Mouse (Mus musculus) liver, adult 2 months (tissue): ENCODE measurements around the gene Emilin3. TPM values are rescaled to one million over a fixed set of nuclear protein-coding genes. Genes with fewer than 3 reads are reported as not detected.

Experiments used
- DNase-seq: peaks from one replicate; pipeline ENCODE4 v3.0.0-alpha.2; 2011; ENCODE audit warnings: low read depth, low spot score; ENCODE audit errors: extremely low read depth
- H3K27ac ChIP-seq: fragments of 200-500 bp; replicated peaks from 2 replicates; pipeline ENCODE4 v1.5.1; 2012; ENCODE audit warnings: low read depth, mild to moderate bottlenecking, control low read depth, inconsistent platforms, low read length; ENCODE audit not compliant: insufficient read depth
- H3K27me3 ChIP-seq: fragments of 200-500 bp; 2 replicates; pipeline ENCODE4 v1.6.1; 2012; ENCODE audit warnings: mild to moderate bottlenecking, moderate library complexity, low read length, inconsistent platforms; ENCODE audit not compliant: control insufficient read depth, insufficient read depth
- H3K36me3 ChIP-seq: fragments of 200-500 bp; 2 replicates; pipeline ENCODE4 v1.6.1; 2012; ENCODE audit warnings: low read length, inconsistent platforms; ENCODE audit not compliant: control insufficient read depth, insufficient read depth
- H3K4me1 ChIP-seq: fragments of 200-500 bp; 2 replicates; pipeline ENCODE4 v1.6.1; 2011; ENCODE audit warnings: low read length; ENCODE audit not compliant: control insufficient read depth, insufficient read depth
- H3K4me3 ChIP-seq: fragments of 200-500 bp; 2 replicates; pipeline ENCODE4 v1.5.1; 2011; ENCODE audit warnings: low read depth, mild to moderate bottlenecking, control low read depth, low read length, moderate library complexity; ENCODE audit not compliant: insufficient read depth
- H3K79me2 ChIP-seq: fragments of 200-500 bp; 2 replicates; pipeline ENCODE4 v1.6.1; 2012; ENCODE audit warnings: inconsistent platforms, mild to moderate bottlenecking, low read length, moderate library complexity; ENCODE audit not compliant: control insufficient read depth, insufficient read depth
- H3K9ac ChIP-seq: fragments of 200-500 bp; 2 replicates; pipeline ENCODE4 v1.6.1; 2012; ENCODE audit warnings: low read depth, mild to moderate bottlenecking, control low read depth, inconsistent platforms, low read length
- CTCF ChIP-seq: fragments of 200-500 bp; IDR thresholded peaks from 2 replicates; pipeline ENCODE4 v1.5.1; 2011; ENCODE audit warnings: low read depth, low read length, control low read depth
- POLR2A ChIP-seq: fragments of 200-500 bp; IDR thresholded peaks from 2 replicates; pipeline ENCODE4 v1.6.1; 2011; ENCODE audit warnings: low read length, control low read depth; ENCODE audit not compliant: insufficient read depth; ENCODE audit errors: extremely low read depth
- WGBS: fragments of 180-500 bp; shearing (Covaris S2); methylation state at CpG from one replicate; pipeline ENCODE4 v1.1.7; 2018; 5-methylcytosine and 5-hydroxymethylcytosine counted together
- polyA plus RNA-seq: library from polyadenylated mRNA; depleted of rRNA; stranded (reverse); fragments of >200 nt; gene quantifications from 2 replicates; pipeline ENCODE4 v1.2.3, GENCODE M21; 2012
- total RNA-seq: library from RNA; depleted of rRNA; stranded (reverse); fragments of >200 nt; gene quantifications from 2 replicates; pipeline ENCODE4 v1.2.3, GENCODE M21; 2014

Emilin3 gene
- total and polyA plus RNA-seq, 2 experiments: not detected

DNA sequence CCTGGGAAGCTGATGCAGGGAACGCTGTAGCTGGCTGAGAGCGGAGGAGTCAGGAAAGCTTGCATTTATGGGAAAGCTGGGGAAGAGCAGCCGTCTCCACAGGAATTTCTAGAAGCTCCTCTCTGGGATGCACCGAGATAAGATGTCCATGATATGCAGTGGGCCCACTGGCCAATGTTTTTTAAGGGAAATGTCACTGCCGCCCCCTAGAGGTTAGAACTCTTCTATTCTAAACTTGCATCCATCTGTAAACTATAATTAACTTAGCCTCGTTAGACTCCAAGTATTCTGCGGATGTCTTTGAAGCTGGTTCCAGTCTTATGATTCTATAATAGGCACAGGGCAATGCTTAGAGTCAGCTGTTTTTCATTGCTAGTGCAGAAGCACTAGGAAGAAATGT lies 43.2 kb upstream of the Emilin3 start:
- H3K36me3 ChIP-seq: peaks cover 24% of the 10 kb centered on the region
- no peak overlapping the region for H3K27ac ChIP-seq
- H3K4me3 ChIP-seq: no peak overlapping the region
- no peak for DNase-seq
- H3K27me3 ChIP-seq: no peaks in the 10 kb centered on the region
- no peak for TF ChIP-seq CTCF
- TF ChIP-seq POLR2A: no peak
- 88% methylated on average over 7 of the region's 7 CpGs for WGBS
- no peaks in the 10 kb centered on the region for H3K79me2 ChIP-seq
- no peak overlapping the region for H3K9ac ChIP-seq
- H3K4me1 ChIP-seq: no peaks in the 10 kb centered on the region

DNA sequence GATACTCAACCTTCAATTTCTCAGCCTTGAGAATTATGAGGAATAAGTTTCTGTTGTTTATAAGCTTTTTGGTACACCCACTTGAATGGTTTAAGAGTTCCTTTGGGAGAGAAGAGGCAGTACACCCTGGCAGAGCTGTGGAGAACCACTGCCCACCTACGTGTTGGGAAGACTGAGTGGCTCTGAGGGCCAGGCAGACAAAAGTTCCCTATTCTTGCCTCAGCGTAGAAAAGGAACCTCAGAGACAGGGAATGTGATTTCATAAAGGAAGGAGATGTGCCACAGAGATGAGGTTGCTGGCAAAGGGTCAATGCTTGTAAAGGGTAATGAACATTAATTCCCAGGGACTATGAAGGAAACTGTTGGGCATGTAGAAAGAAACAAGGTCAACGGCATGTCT lies 42.4 kb upstream of the Emilin3 start:
- H3K79me2 ChIP-seq: no peaks in the 10 kb centered on the region
- H3K27me3 ChIP-seq: no peaks in the 10 kb centered on the region
- no peak overlapping the region for H3K4me3 ChIP-seq
- 84% methylated on average over 3 of the region's 3 CpGs for WGBS
- no peak overlapping the region for H3K27ac ChIP-seq
- no peak for TF ChIP-seq CTCF
- TF ChIP-seq POLR2A: no peak
- H3K4me1 ChIP-seq: no peaks in the 10 kb centered on the region
- no peak for DNase-seq
- no peak overlapping the region for H3K9ac ChIP-seq
- peaks cover 24% of the 10 kb centered on the region for H3K36me3 ChIP-seq

DNA sequence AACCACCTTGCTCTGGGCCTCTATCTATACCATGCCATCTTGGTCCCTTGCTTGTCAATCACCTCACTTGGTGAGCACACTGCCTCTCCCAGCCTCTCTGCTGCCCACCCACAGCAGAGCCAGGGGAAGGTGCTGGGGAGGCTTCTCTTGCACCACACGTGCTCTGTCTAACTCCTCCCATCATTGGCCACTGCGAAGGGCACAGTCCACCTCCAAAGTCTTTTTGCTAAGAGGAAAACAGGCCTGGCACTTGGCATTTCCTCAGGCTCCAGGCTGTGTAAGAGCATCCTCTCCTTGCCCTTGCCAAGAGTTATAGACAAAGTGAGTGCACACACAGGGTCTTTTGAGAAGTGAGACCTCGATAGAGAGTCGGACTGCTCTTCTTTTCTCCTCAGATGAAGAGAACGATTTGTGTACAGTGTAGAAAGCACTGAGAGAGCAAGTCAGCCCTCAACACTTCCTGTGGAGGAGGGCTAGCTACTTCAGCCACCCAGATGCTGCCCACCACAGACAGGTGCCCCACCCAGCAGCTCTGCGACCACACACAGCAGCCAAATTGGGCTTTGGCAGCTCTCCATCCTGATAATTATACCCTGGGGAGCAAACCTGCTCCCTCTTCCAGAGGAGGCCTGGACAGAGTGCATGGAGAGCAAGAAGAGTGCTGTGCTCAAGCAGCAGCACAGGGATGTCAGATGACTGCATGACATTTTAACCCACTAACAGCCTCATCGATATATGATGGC lies 41.2 kb upstream of the Emilin3 start:
- no peak overlapping the region for H3K9ac ChIP-seq
- no peaks in the 10 kb centered on the region for H3K27me3 ChIP-seq
- no peaks in the 10 kb centered on the region for H3K79me2 ChIP-seq
- no peak for DNase-seq
- no peak for TF ChIP-seq POLR2A
- no peak for TF ChIP-seq CTCF
- H3K4me3 ChIP-seq: no peak overlapping the region
- no peak overlapping the region for H3K27ac ChIP-seq
- peaks cover 24% of the 10 kb centered on the region; the same call in 1 of the 2 replicates for H3K36me3 ChIP-seq
- 84% methylated on average over 7 of the region's 7 CpGs for WGBS
- H3K4me1 ChIP-seq: no peaks in the 10 kb centered on the region

DNA sequence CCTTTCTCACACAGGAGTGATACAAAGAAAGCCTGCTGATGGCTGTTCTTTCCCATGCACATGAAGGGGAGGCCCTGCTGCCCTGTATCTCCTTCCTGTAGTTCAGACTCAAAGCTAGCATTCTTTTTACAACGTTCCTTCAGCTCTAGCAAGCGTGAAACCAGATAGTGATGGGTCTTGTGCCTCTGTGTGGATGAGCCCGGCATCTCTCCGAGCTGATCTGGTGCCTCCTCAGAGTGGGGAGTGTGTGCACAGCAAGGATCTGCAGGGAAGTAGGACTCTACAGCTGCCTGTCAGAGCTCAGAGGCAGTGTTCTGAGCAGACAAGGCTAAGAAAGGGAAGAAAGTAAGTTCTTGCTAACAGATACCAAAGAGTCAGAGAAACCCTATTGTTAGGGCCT lies 39.5 kb upstream of the Emilin3 start:
- peaks cover 27% of the 10 kb centered on the region; the same call in 1 of the 2 replicates for H3K36me3 ChIP-seq
- 87% methylated on average over 4 of the region's 4 CpGs for WGBS
- TF ChIP-seq POLR2A (no peak), CTCF (no peak)
- no peaks in the 10 kb centered on the region for H3K4me1 ChIP-seq
- H3K9ac ChIP-seq: no peak overlapping the region
- no peak overlapping the region for H3K27ac ChIP-seq
- no peaks in the 10 kb centered on the region for H3K79me2 ChIP-seq
- no peaks in the 10 kb centered on the region for H3K27me3 ChIP-seq
- DNase-seq: no peak
- H3K4me3 ChIP-seq: no peak overlapping the region

DNA sequence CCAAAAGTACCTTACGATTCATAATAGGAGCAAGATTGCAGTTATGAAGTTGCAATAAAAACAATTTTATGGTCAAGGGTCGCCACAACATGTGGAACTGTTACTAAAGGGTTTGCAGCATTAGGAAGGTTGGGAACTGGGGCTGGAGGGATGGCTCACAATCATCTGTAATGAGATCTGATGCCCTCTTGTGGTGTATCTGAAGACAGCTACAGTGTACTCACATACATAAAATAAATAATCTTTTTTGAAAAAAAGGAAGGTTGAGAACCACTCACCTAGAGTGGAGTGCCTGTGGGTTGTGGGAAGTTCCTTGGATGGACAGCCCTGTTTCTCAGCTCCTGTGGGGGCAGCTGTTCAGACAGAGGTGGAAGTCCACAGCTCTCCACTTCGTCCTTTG lies 30.3 kb upstream of the Emilin3 start:
- H3K27ac ChIP-seq: no peak overlapping the region
- H3K4me1 ChIP-seq: no peaks in the 10 kb centered on the region
- H3K36me3 ChIP-seq: no peaks in the 10 kb centered on the region
- DNase-seq: no peak
- WGBS: 69% methylated on average over 3 of the region's 3 CpGs
- H3K79me2 ChIP-seq: no peaks in the 10 kb centered on the region
- no peak overlapping the region for H3K9ac ChIP-seq
- H3K27me3 ChIP-seq: no peaks in the 10 kb centered on the region
- TF ChIP-seq POLR2A (no peak), CTCF (peak; percentile 6; the same call in 1 of the 2 replicates)
- H3K4me3 ChIP-seq: no peak overlapping the region
